Mouse (Mus musculus): ENCODE data around the gene Rfc4. TPM values are rescaled to one million over a fixed set of nuclear protein-coding genes. Genes with fewer than 3 reads are reported as not detected.

The Rfc4 gene
- 19.0 and 21.4 TPM in 2 replicates for polyA plus RNA-seq (2015; fragmentation: Nextera tagmentation; extraction: Ambion mirVana)

DNA sequence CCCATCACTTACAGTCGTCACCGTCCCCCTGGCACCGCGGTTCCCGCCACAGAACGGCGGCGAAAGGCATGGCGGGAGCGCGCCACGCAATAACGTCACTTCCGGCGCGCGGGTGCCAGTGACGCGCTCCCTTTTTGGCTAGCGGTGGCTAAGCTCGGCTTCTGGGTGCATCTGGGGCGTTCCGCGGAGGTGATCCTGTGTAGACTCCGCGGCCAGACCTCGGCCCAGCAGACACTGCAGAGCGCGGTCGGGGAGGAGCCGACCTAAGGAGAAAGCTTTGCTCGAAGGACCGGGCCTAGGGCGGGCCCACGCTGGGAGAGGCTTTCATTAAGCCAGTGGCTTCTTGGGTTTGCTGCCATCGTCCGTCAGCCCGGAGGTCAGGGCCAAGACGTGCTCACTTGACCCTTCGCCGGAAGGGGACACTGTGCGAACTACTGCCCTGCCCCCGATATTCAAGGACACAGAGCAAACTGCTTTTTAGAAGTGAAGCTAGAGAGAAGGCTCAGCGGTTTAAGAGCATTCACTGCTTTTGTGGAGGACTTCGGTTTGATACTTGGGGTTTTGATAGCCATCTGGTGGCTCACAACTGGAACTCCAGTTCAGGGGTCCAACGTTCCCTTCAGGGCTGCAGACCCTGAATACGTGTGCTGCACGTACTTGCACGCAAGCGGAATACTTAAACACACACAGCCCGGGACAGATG, at the start of gene Rfc4:
Gene Rfc4, minus strand, starts transcription at position 65 of the 703 bp plus-strand sequence.
- H3K9me3 ChIP-seq (ENCODE audit: low read length), result no peaks in the 10 kb centered on the region
- H3K9ac ChIP-seq (replicated peaks; ENCODE audit: low read depth), result peak within 1 kb of the TSS; percentile 79
- H3K4me2 ChIP-seq (replicated peaks; ENCODE audit: low read depth, low read length), result peak within 1 kb of the TSS; percentile 68
- H3K27me3 ChIP-seq (replicated peaks; ENCODE audit: insufficient read depth, low read length), result no peaks in the 10 kb centered on the region
- TF ChIP-seq CTCF (IDR thresholded peaks at IDR 0.05) (no peak; the same call in none of the 2 replicates), EP300 (IDR thresholded peaks at IDR 0.05) (peak; percentile 3; the same call in 1 of the 2 replicates)
- H3K36me3 ChIP-seq (ENCODE audit: insufficient read depth, low read length), result no peaks in the 10 kb centered on the region
- H3K4me1 ChIP-seq (ENCODE audit: insufficient read depth, low read depth, low read length), result no peaks in the 10 kb centered on the region; the same call in 1 of the 2 replicates
- under 1% methylated on average over 51 of the region's 51 CpGs for WGBS
- ATAC-seq, result peak; percentile 94
- peak within 1 kb of the TSS; percentile 99 for H3K27ac ChIP-seq (ENCODE audit: low read length)
- DNase-seq (ENCODE audit: low spot score), result peak; percentile 94
- H3K4me3 ChIP-seq (ENCODE audit: low read depth, low read length), result peak within 1 kb of the TSS; percentile 70

- Histone ChIP-seq H3K27me3 (replicated peaks; ENCODE audit: insufficient read depth, low read length) (no peaks in the 10 kb centered on the region), H3K4me1 (ENCODE audit: insufficient read depth, low read depth, low read length) (no peaks in the 10 kb centered on the region), H3K36me3 (ENCODE audit: insufficient read depth, low read length) (no peaks in the 10 kb centered on the region), H3K27ac (ENCODE audit: low read length) (no peak overlapping the region), H3K9me3 (ENCODE audit: low read length) (no peaks in the 10 kb centered on the region), H3K9ac (replicated peaks; ENCODE audit: low read depth) (no peak overlapping the region), H3K4me2 (replicated peaks; ENCODE audit: low read depth, low read length) (no peak overlapping the region), H3K4me3 (ENCODE audit: low read depth, low read length) (no peak overlapping the region)
- WGBS, result 20% methylated on average over 3 of the region's 3 CpGs
- TF ChIP-seq CTCF (IDR thresholded peaks at IDR 0.05) (no peak), EP300 (IDR thresholded peaks at IDR 0.05) (peak; percentile 63)
- ATAC-seq (0 out of 2 replicates have a peak, but pooled peaks have one; percentile 12), DNase-seq (ENCODE audit: low spot score) (no peak)
These were observed 48.4 kb upstream of the Rfc4 start for GRCm38 (mm10) chr16:23175956-23176355.

- H3K27me3 ChIP-seq (replicated peaks; ENCODE audit: insufficient read depth, low read length), result no peaks in the 10 kb centered on the region
- H3K27ac ChIP-seq (ENCODE audit: low read length), result no peak overlapping the region
- H3K9ac ChIP-seq (replicated peaks; ENCODE audit: low read depth), result no peak overlapping the region
- no peak overlapping the region for H3K4me2 ChIP-seq (replicated peaks; ENCODE audit: low read depth, low read length)
- 71% methylated on average over 5 of the region's 5 CpGs for WGBS
- H3K4me3 ChIP-seq (ENCODE audit: low read depth, low read length), result no peak overlapping the region
- no peak for ATAC-seq
- H3K36me3 ChIP-seq (ENCODE audit: insufficient read depth, low read length), result no peaks in the 10 kb centered on the region
- no peaks in the 10 kb centered on the region for H3K9me3 ChIP-seq (ENCODE audit: low read length)
- no peak for DNase-seq (ENCODE audit: low spot score)
- H3K4me1 ChIP-seq (ENCODE audit: insufficient read depth, low read depth, low read length), result no peaks in the 10 kb centered on the region
- TF ChIP-seq CTCF (IDR thresholded peaks at IDR 0.05), result no peak
- no peak for TF ChIP-seq EP300 (IDR thresholded peaks at IDR 0.05)
These were observed 47.3 kb upstream of the Rfc4 start for GRCm38 (mm10) chr16:23174855-23175254.

GRCm38 (mm10) chr16:23173904-23174303, 46.4 kb upstream of the Rfc4 start:
- ATAC-seq (no peak), DNase-seq (ENCODE audit: low spot score) (no peak)
- TF ChIP-seq EP300 (IDR thresholded peaks at IDR 0.05) (no peak), CTCF (IDR thresholded peaks at IDR 0.05) (no peak)
- H3K27me3 ChIP-seq (replicated peaks; ENCODE audit: insufficient read depth, low read length), result no peaks in the 10 kb centered on the region
- no peaks in the 10 kb centered on the region for H3K9me3 ChIP-seq (ENCODE audit: low read length)
- no peak overlapping the region for H3K27ac ChIP-seq (ENCODE audit: low read length)
- no peak overlapping the region for H3K9ac ChIP-seq (replicated peaks; ENCODE audit: low read depth)
- no peak overlapping the region for H3K4me2 ChIP-seq (replicated peaks; ENCODE audit: low read depth, low read length)
- no peaks in the 10 kb centered on the region for H3K36me3 ChIP-seq (ENCODE audit: insufficient read depth, low read length)
- H3K4me1 ChIP-seq (ENCODE audit: insufficient read depth, low read depth, low read length), result no peaks in the 10 kb centered on the region
- WGBS, result 90% methylated on average over 5 of the region's 5 CpGs
- H3K4me3 ChIP-seq (ENCODE audit: low read depth, low read length), result no peak overlapping the region

DNA sequence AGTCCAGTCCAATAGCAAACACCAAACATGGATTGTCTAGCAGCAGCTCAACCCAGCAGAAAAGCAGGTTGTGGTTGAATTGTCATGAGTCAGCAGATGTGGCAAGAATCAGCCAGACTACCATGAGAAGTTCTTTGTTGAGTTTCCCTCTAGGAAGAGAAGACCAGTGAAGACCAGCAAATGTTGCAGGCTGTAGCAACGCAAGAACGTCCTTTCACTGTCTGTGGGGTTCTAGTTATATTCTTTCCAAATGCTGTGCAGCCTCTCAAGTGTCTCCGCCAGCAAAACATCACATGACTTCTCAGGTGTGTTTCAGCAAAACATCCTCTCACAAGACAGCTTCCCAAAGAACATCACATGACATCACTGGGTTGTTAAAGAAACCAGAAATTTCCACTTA, 43.3 kb upstream of the Rfc4 start:
- Histone ChIP-seq H3K4me1 (ENCODE audit: insufficient read depth, low read depth, low read length) (no peaks in the 10 kb centered on the region), H3K27ac (ENCODE audit: low read length) (no peak overlapping the region), H3K9me3 (ENCODE audit: low read length) (no peaks in the 10 kb centered on the region), H3K4me3 (ENCODE audit: low read depth, low read length) (no peak overlapping the region), H3K9ac (replicated peaks; ENCODE audit: low read depth) (no peak overlapping the region), H3K36me3 (ENCODE audit: insufficient read depth, low read length) (no peaks in the 10 kb centered on the region), H3K4me2 (replicated peaks; ENCODE audit: low read depth, low read length) (no peak overlapping the region), H3K27me3 (replicated peaks; ENCODE audit: insufficient read depth, low read length) (no peaks in the 10 kb centered on the region)
- 89% methylated on average over 3 of the region's 3 CpGs for WGBS
- TF ChIP-seq EP300 (IDR thresholded peaks at IDR 0.05), result no peak
- no peak for TF ChIP-seq CTCF (IDR thresholded peaks at IDR 0.05)
- DNase-seq (ENCODE audit: low spot score), result no peak
- no peak for ATAC-seq

DNA sequence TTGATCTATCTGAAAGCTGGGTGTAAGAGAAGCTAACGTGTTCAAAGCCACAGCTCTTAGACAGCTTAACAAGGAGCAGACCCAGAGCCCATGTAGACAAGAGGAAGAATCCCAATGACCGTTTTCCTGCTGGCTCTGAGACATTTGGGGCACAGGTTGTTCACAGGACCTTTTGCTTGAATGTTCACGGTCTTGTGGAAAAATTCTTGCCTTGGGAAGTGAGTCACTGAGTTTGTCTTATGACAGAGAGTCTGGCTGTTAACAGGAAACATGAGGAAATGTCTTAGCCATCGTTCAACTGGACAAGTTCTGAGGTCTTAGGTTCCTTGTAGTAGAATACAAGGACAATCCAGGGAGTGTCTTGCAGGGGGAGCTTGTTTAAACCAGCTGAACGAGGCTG, 39.5 kb upstream of the Rfc4 start:
- Histone ChIP-seq H3K4me3 (ENCODE audit: low read depth, low read length) (no peak overlapping the region), H3K36me3 (ENCODE audit: insufficient read depth, low read length) (no peaks in the 10 kb centered on the region), H3K9me3 (ENCODE audit: low read length) (no peaks in the 10 kb centered on the region), H3K27ac (ENCODE audit: low read length) (no peak overlapping the region), H3K9ac (replicated peaks; ENCODE audit: low read depth) (no peak overlapping the region), H3K27me3 (replicated peaks; ENCODE audit: insufficient read depth, low read length) (no peaks in the 10 kb centered on the region), H3K4me2 (replicated peaks; ENCODE audit: low read depth, low read length) (no peak overlapping the region), H3K4me1 (ENCODE audit: insufficient read depth, low read depth, low read length) (no peaks in the 10 kb centered on the region)
- ATAC-seq, result peak; percentile 66
- no peak for TF ChIP-seq CTCF (IDR thresholded peaks at IDR 0.05)
- TF ChIP-seq EP300 (IDR thresholded peaks at IDR 0.05), result peak; percentile 81
- DNase-seq (ENCODE audit: low spot score), result peak; percentile 68
- WGBS, result 39% methylated on average over 5 of the region's 5 CpGs

All from lung, postnatal 0 days (tissue).